Mouse (Mus musculus): ENCODE data around the gene Pth2. TPM values are rescaled to one million over a fixed set of nuclear protein-coding genes. Genes with fewer than 3 reads are reported as not detected.
A peak's percentile ranks its signal among the peaks of the same experiment; 100 is the strongest.

The Pth2 gene
- total RNA-seq, 1 experiment, result 0.54 TPM

- Histone ChIP-seq H3K4me3 (ENCODE audit: insufficient read depth in 1 of 2, low read depth in 1 of 2, low read length in 2 of 2, poor library complexity in 1 of 2, severe bottlenecking in 1 of 2) (no peak overlapping the region), H3K9me3 (ENCODE audit: control insufficient read depth, insufficient read depth, low read depth, low read length) (no peaks in the 10 kb centered on the region), H3K9ac (ENCODE audit: insufficient read depth, low read depth, low read length, poor library complexity, severe bottlenecking) (no peak overlapping the region), H3K27ac (ENCODE audit: insufficient read depth, low read depth, low read length, poor library complexity, severe bottlenecking) (no peak overlapping the region), H3K4me1 (ENCODE audit: control insufficient read depth in 2 of 2, insufficient read depth in 2 of 2, low read length in 2 of 2, poor library complexity in 1 of 2) (peaks cover 4 to 24% of the 10 kb centered on the region in 2 experiments; a peak in 2 of 4 replicates), H3K36me3 (ENCODE audit: control insufficient read depth, insufficient read depth, low read length, poor library complexity, severe bottlenecking) (peaks cover 13% of the 10 kb centered on the region; the same call in 1 of the 2 replicates)
- TF ChIP-seq ZC3H11A (IDR thresholded peaks at IDR 0.05; ENCODE audit: borderline replicate concordance, low read depth, low read length), result no peak
- no peak for TF ChIP-seq ZNF384 (IDR thresholded peaks at IDR 0.05; ENCODE audit: low read depth, low read length)
- no peak for TF ChIP-seq MAFK (IDR thresholded peaks at IDR 0.05; ENCODE audit: insufficient read depth, low read depth, low read length)
- TF ChIP-seq CHD2 (IDR thresholded peaks at IDR 0.05; ENCODE audit: low read depth, low read length), result no peak
- TF ChIP-seq HCFC1 (IDR thresholded peaks at IDR 0.05; ENCODE audit: borderline replicate concordance, insufficient read depth, low read length), result no peak
- DNase-seq (ENCODE audit: low read depth, low spot score), result no peak
- in situ Hi-C loops (cut with MboI; ENCODE audit: low sequenced_read_pairs in 2 of 2, unreplicated experiment in 2 of 2), result no loop called here
Measured at GRCm38 (mm10) chr7:45213708-45214107, 32.9 kb downstream of the Pth2 start.

- Histone ChIP-seq H3K4me1 (ENCODE audit: control insufficient read depth in 2 of 2, insufficient read depth in 2 of 2, low read length in 2 of 2, poor library complexity in 1 of 2) (peaks cover 4 to 27% of the 10 kb centered on the region in 2 experiments; a peak in 2 of 4 replicates), H3K9ac (ENCODE audit: insufficient read depth, low read depth, low read length, poor library complexity, severe bottlenecking) (peak within 1 kb of the TSS; percentile 93), H3K27ac (ENCODE audit: insufficient read depth, low read depth, low read length, poor library complexity, severe bottlenecking) (peak within 1 kb of the TSS; percentile 78)
Measured at GRCm38 (mm10) chr7:45215673-45216441, 35.1 kb downstream of the Pth2 start, which contains the start of gene Tead2. Gene Tead2, plus strand, starts transcription at chr7:45215753.

GRCm38 (mm10) chr7:45216442-45217183 is 35.8 kb downstream of the Pth2 start:
- Histone ChIP-seq H3K9me3 (ENCODE audit: control insufficient read depth, insufficient read depth, low read depth, low read length) (no peaks in the 10 kb centered on the region), H3K36me3 (ENCODE audit: control insufficient read depth, insufficient read depth, low read length, poor library complexity, severe bottlenecking) (peaks cover 30% of the 10 kb centered on the region), H3K4me1 (ENCODE audit: control insufficient read depth in 2 of 2, insufficient read depth in 2 of 2, low read length in 2 of 2, poor library complexity in 1 of 2) (peaks cover 1 to 23% of the 10 kb centered on the region in 2 experiments; a peak in 2 of 4 replicates), H3K27ac (ENCODE audit: insufficient read depth, low read depth, low read length, poor library complexity, severe bottlenecking) (peak overlapping the region; percentile 78), H3K9ac (ENCODE audit: insufficient read depth, low read depth, low read length, poor library complexity, severe bottlenecking) (peak overlapping the region; percentile 93), H3K4me3 (ENCODE audit: insufficient read depth in 1 of 2, low read depth in 1 of 2, low read length in 2 of 2, poor library complexity in 1 of 2, severe bottlenecking in 1 of 2) (peak overlapping the region; percentile 70 to 89)
- peak; percentile 79 for DNase-seq (ENCODE audit: low read depth, low spot score)
- in situ Hi-C loops (cut with MboI; ENCODE audit: low sequenced_read_pairs in 2 of 2, unreplicated experiment in 2 of 2), result no loop called here
- TF ChIP-seq MAFK (IDR thresholded peaks at IDR 0.05; ENCODE audit: insufficient read depth, low read depth, low read length), result no peak
- no peak for TF ChIP-seq ZC3H11A (IDR thresholded peaks at IDR 0.05; ENCODE audit: borderline replicate concordance, low read depth, low read length)
- no peak for TF ChIP-seq HCFC1 (IDR thresholded peaks at IDR 0.05; ENCODE audit: borderline replicate concordance, insufficient read depth, low read length)
- no peak for TF ChIP-seq ZNF384 (IDR thresholded peaks at IDR 0.05; ENCODE audit: low read depth, low read length)
- no peak for TF ChIP-seq CHD2 (IDR thresholded peaks at IDR 0.05; ENCODE audit: low read depth, low read length)

More at GRCm38 (mm10) chr7:45215673-45216441, 35.1 kb downstream of the Pth2 start, which contains the start of gene Tead2:
- H3K36me3 ChIP-seq (ENCODE audit: control insufficient read depth, insufficient read depth, low read length, poor library complexity, severe bottlenecking), result peaks cover 29% of the 10 kb centered on the region
- TF ChIP-seq MAFK (IDR thresholded peaks at IDR 0.05; ENCODE audit: insufficient read depth, low read depth, low read length), result no peak
- TF ChIP-seq HCFC1 (IDR thresholded peaks at IDR 0.05; ENCODE audit: borderline replicate concordance, insufficient read depth, low read length), result no peak
- no peak for TF ChIP-seq ZC3H11A (IDR thresholded peaks at IDR 0.05; ENCODE audit: borderline replicate concordance, low read depth, low read length)
- TF ChIP-seq CHD2 (IDR thresholded peaks at IDR 0.05; ENCODE audit: low read depth, low read length), result no peak
- TF ChIP-seq ZNF384 (IDR thresholded peaks at IDR 0.05; ENCODE audit: low read depth, low read length), result no peak
- H3K4me3 ChIP-seq (ENCODE audit: insufficient read depth in 1 of 2, low read depth in 1 of 2, low read length in 2 of 2, poor library complexity in 1 of 2, severe bottlenecking in 1 of 2), result peak within 1 kb of the TSS; percentile 70 to 89
- peak; percentile 69 for DNase-seq (ENCODE audit: low read depth, low spot score)
- in situ Hi-C loops (cut with MboI; ENCODE audit: low sequenced_read_pairs in 2 of 2, unreplicated experiment in 2 of 2), result no loop called here
- H3K9me3 ChIP-seq (ENCODE audit: control insufficient read depth, insufficient read depth, low read depth, low read length), result no peaks in the 10 kb centered on the region

GRCm38 (mm10) chr7:45221680-45222079 is 40.9 kb downstream of the Pth2 start:
- H3K4me1 ChIP-seq (ENCODE audit: control insufficient read depth in 2 of 2, insufficient read depth in 2 of 2, low read length in 2 of 2, poor library complexity in 1 of 2), result peaks cover 0 to 19% of the 10 kb centered on the region in 2 experiments; a peak in 2 of 4 replicates
- no peak overlapping the region for H3K4me3 ChIP-seq (ENCODE audit: insufficient read depth in 1 of 2, low read depth in 1 of 2, low read length in 2 of 2, poor library complexity in 1 of 2, severe bottlenecking in 1 of 2)
- in situ Hi-C loops (cut with MboI; ENCODE audit: low sequenced_read_pairs in 2 of 2, unreplicated experiment in 2 of 2), result no loop called here
- H3K9me3 ChIP-seq (ENCODE audit: control insufficient read depth, insufficient read depth, low read depth, low read length), result no peaks in the 10 kb centered on the region
- DNase-seq (ENCODE audit: low read depth, low spot score), result no peak
- no peak overlapping the region for H3K27ac ChIP-seq (ENCODE audit: insufficient read depth, low read depth, low read length, poor library complexity, severe bottlenecking)
- H3K9ac ChIP-seq (ENCODE audit: insufficient read depth, low read depth, low read length, poor library complexity, severe bottlenecking), result no peak overlapping the region
- TF ChIP-seq ZNF384 (IDR thresholded peaks at IDR 0.05; ENCODE audit: low read depth, low read length) (no peak), CHD2 (IDR thresholded peaks at IDR 0.05; ENCODE audit: low read depth, low read length) (no peak), ZC3H11A (IDR thresholded peaks at IDR 0.05; ENCODE audit: borderline replicate concordance, low read depth, low read length) (no peak), HCFC1 (IDR thresholded peaks at IDR 0.05; ENCODE audit: borderline replicate concordance, insufficient read depth, low read length) (no peak), MAFK (IDR thresholded peaks at IDR 0.05; ENCODE audit: insufficient read depth, low read depth, low read length) (no peak)
- H3K36me3 ChIP-seq (ENCODE audit: control insufficient read depth, insufficient read depth, low read length, poor library complexity, severe bottlenecking), result peaks cover 55% of the 10 kb centered on the region

Data from ES-E14 (cell line).